ENCODE assay signal across 8 mouse cellular contexts in genomic region chr9:107768851-107769250, GRCm38 (mm10). TPM values are rescaled to one million over a fixed set of nuclear protein-coding genes. Genes with fewer than 3 reads are reported as not detected.
A peak's percentile ranks its signal among the peaks of the same experiment; 100 is the strongest.
DNase-seq lines count a peak whose midpoint lies in the region; ATAC-seq lines count a peak whose summit lies in the region.

No protein-coding gene starts in this region.

- peak overlapping the region; percentile 60 for H3K4me2 ChIP-seq in intestine, embryonic 15.5 days (replicated peaks)
- peak overlapping the region; percentile 84 for H3K4me2 ChIP-seq in midbrain, embryonic 14.5 days (ENCODE audit: low read length)

- H3K4me3 ChIP-seq in forebrain, embryonic 10.5 days = peak overlapping the region; percentile 99
- H3K4me3 ChIP-seq in intestine, embryonic 15.5 days (replicated peaks) = no peak overlapping the region
- peak overlapping the region; percentile 98 for H3K4me3 ChIP-seq in midbrain, embryonic 14.5 days (replicated peaks; ENCODE audit: low read depth, low read length)

- H3K4me1 ChIP-seq in forebrain, embryonic 10.5 days = peaks cover 18% of the 10 kb centered on the region
- 0 out of 2 replicates have a peak, but pooled peaks cover 6% of the 10 kb centered on the region for H3K4me1 ChIP-seq in intestine, embryonic 15.5 days (replicated peaks)
- H3K4me1 ChIP-seq in midbrain, embryonic 14.5 days (ENCODE audit: control insufficient read depth, insufficient read depth, low read length) = peaks cover 24% of the 10 kb centered on the region

- H3K27me3 ChIP-seq in forebrain, embryonic 10.5 days (ENCODE audit: poor library complexity, severe bottlenecking) = no peaks in the 10 kb centered on the region
- H3K27me3 ChIP-seq in intestine, embryonic 15.5 days (replicated peaks) = no peaks in the 10 kb centered on the region
- no peaks in the 10 kb centered on the region for H3K27me3 ChIP-seq in midbrain, embryonic 14.5 days (ENCODE audit: control insufficient read depth, insufficient read depth, low read length)

- peaks cover 73% of the 10 kb centered on the region for H3K36me3 ChIP-seq in forebrain, embryonic 10.5 days (replicated peaks)
- H3K36me3 ChIP-seq in intestine, embryonic 15.5 days = peaks cover 27% of the 10 kb centered on the region
- peaks cover 66% of the 10 kb centered on the region for H3K36me3 ChIP-seq in midbrain, embryonic 14.5 days (ENCODE audit: control insufficient read depth, insufficient read depth, low read length)

- intact Hi-C loops in heart, postnatal 25 days (cut with DNase I) = no loop called here
- intact Hi-C loops in left cerebral cortex, postnatal 4 days (cut with DNase I) = no loop called here

- no peak for ATAC-seq in intestine, embryonic 15.5 days
- no peak for ATAC-seq in midbrain, embryonic 14.5 days (ENCODE audit: low FRiP score, low TSS enrichment)
- ATAC-seq in megakaryocyte-erythroid progenitor cell, adult 5-6 weeks (replicated peaks; ENCODE audit: low FRiP score, low TSS enrichment, poor library complexity, severe bottlenecking) = no peak

- no peak overlapping the region for H3K27ac ChIP-seq in forebrain, embryonic 10.5 days
- H3K27ac ChIP-seq in intestine, embryonic 15.5 days = no peak overlapping the region
- no peak overlapping the region for H3K27ac ChIP-seq in midbrain, embryonic 14.5 days (replicated peaks; ENCODE audit: low read depth, low read length)

- no peak overlapping the region for H3K9ac ChIP-seq in intestine, embryonic 15.5 days
- peak overlapping the region; percentile 99; the same call in 1 of the 2 replicates for H3K9ac ChIP-seq in midbrain, embryonic 14.5 days (replicated peaks; ENCODE audit: low read length)

- H3K9me3 ChIP-seq in forebrain, embryonic 10.5 days = no peaks in the 10 kb centered on the region
- no peaks in the 10 kb centered on the region for H3K9me3 ChIP-seq in intestine, embryonic 15.5 days
- H3K9me3 ChIP-seq in midbrain, embryonic 14.5 days (ENCODE audit: control insufficient read depth, low read length) = no peaks in the 10 kb centered on the region

- WGBS in forebrain, embryonic 10.5 days = 96% methylated on average over 5 of the region's 5 CpGs
- 72% methylated on average over 5 of the region's 5 CpGs for WGBS in intestine, embryonic 15.5 days
- WGBS in midbrain, embryonic 14.5 days = 69% methylated on average over 5 of the region's 5 CpGs

- DNase-seq in heart, adult 18-20 months = peak; percentile 29 to 30
- DNase-seq in heart, postnatal 25 days (ENCODE audit: low spot score) = no peak
- no peak for DNase-seq in forebrain, embryonic 10.5 days (ENCODE audit: extremely low spot score, low spot score)
- no peak for DNase-seq in midbrain, embryonic 14.5 days
- no peak for DNase-seq in gastrocnemius, adult 18-20 months (ENCODE audit: low spot score)
- DNase-seq in left cerebral cortex, postnatal 4 days = no peak

RNA-seq across cellular contexts. Expression of gene Rbm5, which starts 1.9 kb away (rescaled TPM):
- total RNA-seq in heart, adult 18-20 months (2021) = 10 to 100 TPM; 48.6 to 57.9 TPM
- total RNA-seq in heart, postnatal 25 days (2021) = 10 to 100 TPM; 48.0 to 62.7 TPM
- polyA plus RNA-seq in forebrain, embryonic 10.5 days (2016; fragmentation: Nextera tagmentation; extraction: Ambion mirVana) = 185 and 192 TPM in 2 replicates
- 153 and 154 TPM in 2 replicates for polyA plus RNA-seq in intestine, embryonic 15.5 days (2015; fragmentation: Nextera tagmentation; extraction: Ambion mirVana)
- 190 and 241 TPM in 2 replicates for polyA plus RNA-seq in midbrain, embryonic 14.5 days (2014; fragmentation: Nextera tagmentation; extraction: Ambion mirVana)
- total RNA-seq in megakaryocyte-erythroid progenitor cell, adult 5-6 weeks (2014; fragmentation: Nextera tagmentation) = 172 and 186 TPM in 2 replicates
- 236 and 244 TPM in 2 replicates for total RNA-seq in megakaryocyte-erythroid progenitor cell, adult 5-6 weeks (2017)
- 10 to 100 TPM; 34.3 to 40.5 TPM for total RNA-seq in gastrocnemius, adult 18-20 months (2021)
- total RNA-seq in left cerebral cortex, postnatal 4 days (2021) = 100 to 1,000 TPM; 194 to 195 TPM

RNA-seq across cellular contexts. Expression of gene Sema3f, which starts 58.6 kb away (rescaled TPM):
- total RNA-seq in heart, adult 18-20 months (2021) = 10 to 100 TPM; 14.7 to 16.5 TPM
- 10 to 100 TPM; 15.1 to 15.8 TPM for total RNA-seq in heart, postnatal 25 days (2021)
- 10.0 and 11.2 TPM in 2 replicates for polyA plus RNA-seq in forebrain, embryonic 10.5 days (2016; fragmentation: Nextera tagmentation; extraction: Ambion mirVana)
- 8.9 and 11.2 TPM in 2 replicates for polyA plus RNA-seq in intestine, embryonic 15.5 days (2015; fragmentation: Nextera tagmentation; extraction: Ambion mirVana)
- 34.0 and 37.0 TPM in 2 replicates for polyA plus RNA-seq in midbrain, embryonic 14.5 days (2014; fragmentation: Nextera tagmentation; extraction: Ambion mirVana)
- 0.94 TPM in 1 of 2 replicates, not detected in the other for total RNA-seq in megakaryocyte-erythroid progenitor cell, adult 5-6 weeks (2014; fragmentation: Nextera tagmentation)
- not detected in 2 replicates for total RNA-seq in megakaryocyte-erythroid progenitor cell, adult 5-6 weeks (2017)
- total RNA-seq in gastrocnemius, adult 18-20 months (2021) = 1 to 10 TPM; 6.2 to 6.8 TPM
- 10 to 100 TPM; 44.6 to 52.6 TPM for total RNA-seq in left cerebral cortex, postnatal 4 days (2021)

Comparison
In these comparisons a context has a peak if more than half of its experiments do, and no peak if none do; other contexts are left out.
1. DNase-seq: peak in heart, adult 18-20 months (2 of 2); none in heart, postnatal 25 days (single experiment), forebrain, embryonic 10.5 days (single experiment), midbrain, embryonic 14.5 days (single experiment), gastrocnemius, adult 18-20 months (single experiment) and left cerebral cortex, postnatal 4 days (single experiment).